Mouse (Mus musculus): Measurements from ENCODE around the gene Naglu.

Gene Naglu

GRCm38 (mm10) chr11:101084246-101084645 lies 14.4 kb downstream of the Naglu start:
- no peak for DNase-seq (ENCODE audit: low spot score in 2 of 2)

GRCm38 (mm10) chr11:101084811-101085210 lies 15.0 kb downstream of the Naglu start:
- no peak for DNase-seq (ENCODE audit: low spot score in 2 of 2)

GRCm38 (mm10) chr11:101085617-101086322 lies 16.0 kb downstream of the Naglu start:
- DNase-seq (ENCODE audit: low spot score in 2 of 2), result no peak

- no peak for DNase-seq (ENCODE audit: low spot score in 2 of 2)
These were observed 16.5 kb downstream of the Naglu start for GRCm38 (mm10) chr11:101086323-101086674.

- DNase-seq (ENCODE audit: low spot score in 2 of 2), result peak; percentile 91 to 95
These were observed 17.2 kb downstream of the Naglu start, which contains the start of gene Mlx for GRCm38 (mm10) chr11:101086756-101087681. Gene Mlx (plus strand): TSS chr11:101087277.

- DNase-seq (ENCODE audit: low spot score in 2 of 2), result no peak
These were observed 17.9 kb downstream of the Naglu start for GRCm38 (mm10) chr11:101087682-101088055.

- DNase-seq (ENCODE audit: low spot score in 2 of 2), result no peak
These were observed 20.1 kb downstream of the Naglu start for GRCm38 (mm10) chr11:101089931-101090330.

- DNase-seq (ENCODE audit: low spot score in 2 of 2), result peak; percentile 22 to 34
These were observed 25.1 kb downstream of the Naglu start for GRCm38 (mm10) chr11:101094930-101095313.

- DNase-seq (ENCODE audit: low spot score in 2 of 2), result peak; percentile 92 to 94
These were observed 25.7 kb downstream of the Naglu start, which contains the start of gene Psmc3ip for GRCm38 (mm10) chr11:101095314-101096024. Gene Psmc3ip (minus strand): TSS chr11:101095436.

- no peak for DNase-seq (ENCODE audit: low spot score in 2 of 2)
These were observed 28.4 kb downstream of the Naglu start for GRCm38 (mm10) chr11:101098231-101098630.

- no peak for DNase-seq (ENCODE audit: low spot score in 2 of 2)
These were observed 33.2 kb downstream of the Naglu start for GRCm38 (mm10) chr11:101103011-101103410.

GRCm38 (mm10) chr11:101109351-101109750 lies 39.5 kb downstream of the Naglu start:
- no peak for DNase-seq (ENCODE audit: low spot score in 2 of 2)

- no peak for DNase-seq (ENCODE audit: low spot score in 2 of 2)
These were observed 40.9 kb downstream of the Naglu start for GRCm38 (mm10) chr11:101110708-101111107.

GRCm38 (mm10) chr11:101111178-101111577 lies 41.4 kb downstream of the Naglu start:
- DNase-seq (ENCODE audit: low spot score in 2 of 2), result no peak

- no peak for DNase-seq (ENCODE audit: low spot score in 2 of 2)
These were observed 42.4 kb downstream of the Naglu start for GRCm38 (mm10) chr11:101112186-101112585.

GRCm38 (mm10) chr11:101115564-101115963 lies 45.8 kb downstream of the Naglu start:
- DNase-seq (ENCODE audit: low spot score in 2 of 2), result no peak

- no peak for DNase-seq (ENCODE audit: low spot score in 2 of 2)
These were observed 48.3 kb downstream of the Naglu start for GRCm38 (mm10) chr11:101118105-101118504.

- no peak for DNase-seq (ENCODE audit: low spot score in 2 of 2)
These were observed 49.4 kb downstream of the Naglu start for GRCm38 (mm10) chr11:101119131-101119760.

- DNase-seq (ENCODE audit: low spot score in 2 of 2), result peak; percentile 99
These were observed 50.1 kb downstream of the Naglu start, which contains the start of the genes Retreg3 and Tubg1 for GRCm38 (mm10) chr11:101119761-101120544. Gene Retreg3 (minus strand): TSS chr11:101119893. Gene Tubg1 (plus strand): TSS chr11:101119938.

- no peak for DNase-seq (ENCODE audit: low spot score in 2 of 2)
These were observed 50.9 kb downstream of the Naglu start for GRCm38 (mm10) chr11:101120545-101121188.

All from frontal cortex, postnatal 36 days (tissue).